Mouse (Mus musculus): ENCODE measurements at regions not wholly inside any gene's neighbourhood (a gene's known extent, or its start where the extent isn't known, plus 50 kb on each side); places are given as distances from the start of the nearest gene placed in this dataset.
"Not testable (repeated sequence)": the region's sequence is repeated elsewhere in the genome, so short reads cannot be mapped to it uniquely, and the experiment has no call there.

DNA sequence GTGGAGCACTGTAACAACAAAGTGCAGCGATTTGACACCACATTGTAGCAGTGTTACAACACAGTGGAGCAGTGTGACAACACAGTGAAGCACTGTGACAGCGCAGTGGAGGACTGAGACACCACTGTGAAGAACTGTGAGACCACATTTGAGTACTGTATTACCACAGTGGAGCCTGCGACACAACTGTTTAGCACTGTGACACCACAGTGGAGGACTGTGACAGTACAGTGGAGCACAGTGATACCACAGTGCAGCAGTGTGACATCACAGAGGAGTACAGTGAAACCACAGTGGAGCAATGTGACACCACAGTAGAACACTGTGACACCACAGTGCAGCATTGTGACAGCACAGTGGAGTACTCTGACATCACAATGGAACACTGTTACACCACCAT lies 102.5 kb upstream of the Vmn1r2 start:
- WGBS: 37% methylated on average over 3 of the region's 3 CpGs

DNA sequence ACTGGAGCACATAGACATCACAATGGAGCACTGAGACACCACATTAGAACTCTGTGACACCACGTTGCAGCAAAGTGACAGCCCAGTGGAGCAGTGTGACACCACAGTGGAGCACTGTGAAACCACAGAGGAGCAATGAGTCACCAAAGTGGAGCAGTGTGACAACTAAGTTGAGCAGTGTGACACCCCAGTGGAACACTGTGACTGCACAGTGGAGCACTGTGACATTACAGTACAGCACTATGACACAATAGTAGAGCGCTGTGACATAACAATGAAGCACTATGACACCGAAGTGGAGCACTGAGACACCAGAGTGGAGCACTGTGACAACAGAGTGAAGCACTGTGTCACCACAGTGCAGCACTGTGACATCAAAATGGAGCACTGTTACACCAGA lies 101.8 kb upstream of the Vmn1r2 start:
- not testable (repeated sequence) for ATAC-seq (replicated peaks); H3K9ac ChIP-seq (replicated peaks); H3K4me1 ChIP-seq; H3K4me3 ChIP-seq; H3K4me2 ChIP-seq (replicated peaks); H3K36me3 ChIP-seq; H3K27ac ChIP-seq (replicated peaks); H3K27me3 ChIP-seq
- WGBS: 73% methylated on average over 3 of the region's 3 CpGs
- H3K9me3 ChIP-seq: peaks cover 68% of the 10 kb centered on the region

More for the DNA sequence above, 102.5 kb upstream of the Vmn1r2 start:
- peaks cover 68% of the 10 kb centered on the region for H3K9me3 ChIP-seq
- H3K27ac ChIP-seq (replicated peaks): no peak overlapping the region
- no peak overlapping the region for H3K9ac ChIP-seq (replicated peaks)
- no peak overlapping the region for H3K4me3 ChIP-seq
- no peaks in the 10 kb centered on the region for H3K4me1 ChIP-seq
- no peak for ATAC-seq (replicated peaks)
- H3K36me3 ChIP-seq: no peaks in the 10 kb centered on the region
- H3K27me3 ChIP-seq: no peaks in the 10 kb centered on the region
- H3K4me2 ChIP-seq (replicated peaks): no peak overlapping the region

DNA sequence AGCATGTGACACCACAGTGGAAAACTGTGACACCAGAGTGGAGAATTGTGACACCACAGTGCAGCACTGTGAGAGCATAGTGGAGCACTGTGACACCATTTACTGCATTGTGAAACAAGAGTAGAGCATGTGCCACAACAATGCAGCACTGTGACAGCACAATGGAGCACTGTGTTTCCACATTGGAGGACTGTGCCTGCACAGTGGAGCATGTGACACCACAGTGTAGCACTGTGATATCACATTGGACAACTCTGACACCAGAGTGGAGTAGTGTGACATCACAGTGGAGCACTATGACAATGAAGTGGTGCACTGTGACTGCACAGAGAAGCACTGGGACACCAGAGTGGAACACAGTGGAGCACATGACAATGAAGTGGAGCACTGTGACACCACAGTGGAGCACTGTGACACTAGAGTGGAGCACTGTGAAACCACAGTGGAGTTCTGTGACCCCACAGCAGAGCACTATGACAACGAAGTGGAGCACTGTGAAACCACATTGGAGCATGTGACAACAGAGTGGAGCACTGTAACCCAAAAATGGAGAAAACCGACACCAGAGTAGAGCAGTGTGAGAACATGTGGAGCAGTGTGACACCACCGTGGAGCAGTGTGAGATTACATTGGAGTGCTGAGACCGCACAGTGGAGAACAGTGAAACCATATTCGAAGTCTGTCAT lies 100.9 kb upstream of the Vmn1r2 start:
- no peak overlapping the region for H3K27ac ChIP-seq (replicated peaks)
- no peak for ATAC-seq (replicated peaks)
- no peaks in the 10 kb centered on the region for H3K4me1 ChIP-seq
- H3K9ac ChIP-seq (replicated peaks): no peak overlapping the region
- H3K9me3 ChIP-seq: peaks cover 74% of the 10 kb centered on the region
- no peak overlapping the region for H3K4me3 ChIP-seq
- WGBS: 78% methylated on average over 5 of the region's 5 CpGs
- no peaks in the 10 kb centered on the region for H3K36me3 ChIP-seq
- H3K27me3 ChIP-seq: no peaks in the 10 kb centered on the region
- no peak overlapping the region for H3K4me2 ChIP-seq (replicated peaks)

DNA sequence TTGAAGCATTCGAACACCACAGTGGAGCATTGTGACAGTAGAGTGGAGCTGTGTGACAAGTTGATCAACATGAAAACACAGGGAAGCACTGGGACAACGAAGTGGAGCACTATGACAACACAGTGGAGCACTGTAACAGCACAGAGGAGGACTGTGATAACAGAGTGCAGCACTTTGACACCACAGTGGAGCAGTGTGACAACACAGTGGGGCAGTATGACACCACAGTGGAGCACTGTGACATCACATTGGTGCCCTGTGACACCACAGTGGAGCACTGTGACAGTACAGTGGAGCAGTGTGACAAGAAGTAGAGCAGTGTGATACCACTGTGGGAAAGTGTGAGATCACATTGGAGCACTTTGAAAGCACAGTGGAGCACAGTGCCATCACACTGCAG lies 99.9 kb upstream of the Vmn1r2 start:
- Histone ChIP-seq H3K9me3 (peaks cover 80% of the 10 kb centered on the region), H3K4me2 (replicated peaks) (no peak overlapping the region), H3K27ac (replicated peaks) (no peak overlapping the region), H3K4me3 (no peak overlapping the region), H3K9ac (replicated peaks) (no peak overlapping the region), H3K36me3 (no peaks in the 10 kb centered on the region), H3K4me1 (no peaks in the 10 kb centered on the region), H3K27me3 (no peaks in the 10 kb centered on the region)
- peak; percentile 12 for ATAC-seq (replicated peaks)
- WGBS: 54% methylated on average over 2 of the region's 2 CpGs

DNA sequence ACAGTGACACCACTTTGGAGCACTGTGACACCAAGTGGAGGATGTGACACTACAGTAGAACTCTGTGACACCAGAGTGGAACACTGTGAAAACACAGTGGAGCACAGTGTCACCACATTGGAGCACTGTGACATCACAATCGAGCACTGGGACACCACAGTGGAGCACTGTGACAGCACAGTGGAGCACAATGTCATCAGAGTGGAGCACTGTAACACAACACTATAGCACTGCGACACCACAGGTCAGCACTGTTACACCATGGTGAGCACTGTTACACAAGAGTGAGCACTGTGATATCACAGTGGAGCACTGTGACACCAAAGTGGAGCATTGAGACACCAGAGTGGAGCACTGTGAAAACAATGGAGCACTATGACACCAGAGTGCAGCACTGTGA lies 99.5 kb upstream of the Vmn1r2 start:
- H3K9ac ChIP-seq (replicated peaks): no peak overlapping the region
- no peak overlapping the region for H3K4me3 ChIP-seq
- H3K4me1 ChIP-seq: no peaks in the 10 kb centered on the region
- no peaks in the 10 kb centered on the region for H3K36me3 ChIP-seq
- H3K27me3 ChIP-seq: no peaks in the 10 kb centered on the region
- no peak overlapping the region for H3K27ac ChIP-seq (replicated peaks)
- no peak overlapping the region for H3K4me2 ChIP-seq (replicated peaks)
- 33% methylated on average over 2 of the region's 2 CpGs for WGBS
- ATAC-seq (replicated peaks): peak; percentile 59
- H3K9me3 ChIP-seq: peaks cover 80% of the 10 kb centered on the region

DNA sequence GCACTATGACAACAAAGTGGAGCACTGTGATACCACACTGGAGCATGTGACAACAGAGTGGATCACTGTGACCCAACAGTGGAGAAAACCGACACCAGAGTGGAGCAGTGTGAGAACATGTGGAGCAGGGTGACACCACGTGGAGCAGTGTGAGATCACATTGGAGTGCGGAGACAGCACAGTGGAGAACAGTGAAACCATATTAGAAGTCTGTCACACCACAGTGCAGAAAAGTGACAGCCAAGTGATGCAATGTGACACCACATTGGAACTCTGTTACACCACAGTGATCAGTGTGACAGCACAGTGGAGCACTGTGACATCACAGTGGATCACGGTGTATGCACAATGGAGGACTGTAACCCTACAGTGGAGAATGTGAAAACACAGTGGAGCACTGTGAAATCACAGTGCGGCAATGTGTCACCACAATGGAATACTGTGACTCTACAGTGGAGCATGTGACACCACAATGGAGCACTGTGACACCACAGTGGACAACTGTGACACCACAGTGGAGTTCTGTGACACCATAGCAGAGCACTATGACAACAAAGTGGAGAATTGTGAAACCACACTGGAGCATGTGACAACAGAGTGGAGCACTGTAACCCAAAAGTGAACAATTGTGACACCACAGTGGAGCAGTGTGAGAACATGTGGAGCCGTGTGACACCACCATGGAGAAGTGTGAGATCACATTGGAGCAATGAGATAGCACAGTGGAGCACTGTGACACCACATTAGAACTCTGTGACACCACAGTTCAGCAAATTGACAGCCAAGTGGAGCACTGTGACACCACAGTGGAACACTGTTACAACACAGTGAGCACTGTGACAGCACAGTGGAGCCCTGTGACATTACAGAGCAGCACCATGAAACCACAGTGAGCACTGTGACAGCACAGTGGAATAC lies 98.6 kb upstream of the Vmn1r2 start:
- Histone ChIP-seq H3K36me3 (no peaks in the 10 kb centered on the region), H3K9ac (replicated peaks) (no peak overlapping the region), H3K4me1 (no peaks in the 10 kb centered on the region), H3K9me3 (peaks cover 75% of the 10 kb centered on the region), H3K27me3 (no peaks in the 10 kb centered on the region), H3K4me3 (no peak overlapping the region), H3K27ac (replicated peaks) (no peak overlapping the region), H3K4me2 (replicated peaks) (no peak overlapping the region)
- ATAC-seq (replicated peaks): 0 out of 2 replicates have a peak, but pooled peaks have one; percentile 18
- WGBS: 82% methylated on average over 6 of the region's 6 CpGs

DNA sequence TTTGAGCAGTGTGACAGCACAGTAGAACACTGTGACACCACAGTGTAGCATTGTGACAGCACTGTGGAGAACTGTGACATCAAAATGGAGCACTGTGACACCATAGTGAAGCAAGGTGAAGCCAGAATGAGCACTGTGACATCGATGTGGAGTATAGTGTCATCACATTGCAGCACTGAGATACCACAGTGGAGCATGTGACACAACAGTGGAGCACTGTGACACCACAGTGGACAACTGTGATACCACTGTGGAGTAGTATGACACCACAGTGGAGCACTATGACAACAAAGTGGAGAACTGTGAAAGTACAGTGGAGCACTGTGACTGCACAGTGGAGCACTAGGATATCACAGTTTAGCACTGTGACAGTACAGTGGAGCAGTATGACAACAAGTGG lies 97.8 kb upstream of the Vmn1r2 start:
- H3K27ac ChIP-seq (replicated peaks): no peak overlapping the region
- no peaks in the 10 kb centered on the region for H3K27me3 ChIP-seq
- H3K4me3 ChIP-seq: no peak overlapping the region
- peaks cover 67% of the 10 kb centered on the region for H3K9me3 ChIP-seq
- H3K4me1 ChIP-seq: no peaks in the 10 kb centered on the region
- no peaks in the 10 kb centered on the region for H3K36me3 ChIP-seq
- H3K9ac ChIP-seq (replicated peaks): no peak overlapping the region
- ATAC-seq (replicated peaks): peak; percentile 49; the same call in 1 of the 2 replicates
- no peak overlapping the region for H3K4me2 ChIP-seq (replicated peaks)
- WGBS: 51% methylated on average over 1 of the region's 1 CpGs

DNA sequence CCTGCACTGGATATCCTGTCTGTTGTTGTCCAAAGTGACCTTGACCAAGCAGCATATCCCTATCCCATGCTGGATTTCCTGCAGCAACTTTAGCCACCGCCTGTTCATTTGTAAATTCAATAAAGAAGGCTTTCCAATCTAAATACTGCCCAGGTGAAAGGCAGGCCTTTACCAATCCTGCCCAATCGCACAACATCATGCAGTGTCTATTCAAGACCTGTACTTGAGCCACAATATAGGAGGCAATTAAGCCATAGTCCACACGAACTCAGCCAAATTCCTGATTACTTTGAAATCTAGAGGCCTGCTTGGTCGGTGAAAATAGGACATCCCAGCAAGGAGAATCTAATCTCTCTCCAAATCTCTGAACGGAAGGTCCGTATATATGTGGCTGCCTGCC lies 95.8 kb upstream of the Vmn1r2 start:
- peaks cover 57% of the 10 kb centered on the region for H3K9me3 ChIP-seq
- not testable (repeated sequence) for ATAC-seq (replicated peaks)
- 71% methylated on average over 6 of the region's 6 CpGs for WGBS

DNA sequence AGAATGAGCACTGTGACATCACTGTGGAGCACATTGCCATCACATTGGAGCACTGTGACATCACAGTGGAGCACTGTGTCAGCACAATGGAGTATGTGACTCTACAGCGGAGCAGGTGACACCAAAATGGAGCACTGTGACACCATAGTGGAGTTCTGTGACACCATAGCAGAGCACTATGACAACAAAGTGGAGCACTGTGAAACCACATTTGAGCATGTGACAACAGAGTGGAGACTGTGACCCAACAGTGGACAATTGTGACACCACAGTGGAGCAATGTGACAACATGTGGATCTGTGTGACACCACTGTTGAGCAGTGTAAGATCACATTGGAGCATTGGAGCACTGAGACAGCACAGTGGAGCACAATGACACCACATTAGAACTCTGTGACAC lies 87.2 kb upstream of the Vmn1r2 start:
- ATAC-seq (replicated peaks): no peak
- Histone ChIP-seq H3K9me3 (peaks cover 59% of the 10 kb centered on the region), H3K4me2 (replicated peaks) (no peak overlapping the region), H3K27ac (replicated peaks) (no peak overlapping the region), H3K4me1 (no peaks in the 10 kb centered on the region), H3K4me3 (no peak overlapping the region), H3K36me3 (no peaks in the 10 kb centered on the region), H3K9ac (replicated peaks) (no peak overlapping the region), H3K27me3 (no peaks in the 10 kb centered on the region)
- WGBS: 91% methylated on average over 1 of the region's 1 CpGs

More for the DNA sequence above, 95.8 kb upstream of the Vmn1r2 start:
- not testable (repeated sequence) for H3K27me3 ChIP-seq; H3K9ac ChIP-seq (replicated peaks); H3K4me2 ChIP-seq (replicated peaks); H3K27ac ChIP-seq (replicated peaks); H3K4me1 ChIP-seq; H3K36me3 ChIP-seq; H3K4me3 ChIP-seq

DNA sequence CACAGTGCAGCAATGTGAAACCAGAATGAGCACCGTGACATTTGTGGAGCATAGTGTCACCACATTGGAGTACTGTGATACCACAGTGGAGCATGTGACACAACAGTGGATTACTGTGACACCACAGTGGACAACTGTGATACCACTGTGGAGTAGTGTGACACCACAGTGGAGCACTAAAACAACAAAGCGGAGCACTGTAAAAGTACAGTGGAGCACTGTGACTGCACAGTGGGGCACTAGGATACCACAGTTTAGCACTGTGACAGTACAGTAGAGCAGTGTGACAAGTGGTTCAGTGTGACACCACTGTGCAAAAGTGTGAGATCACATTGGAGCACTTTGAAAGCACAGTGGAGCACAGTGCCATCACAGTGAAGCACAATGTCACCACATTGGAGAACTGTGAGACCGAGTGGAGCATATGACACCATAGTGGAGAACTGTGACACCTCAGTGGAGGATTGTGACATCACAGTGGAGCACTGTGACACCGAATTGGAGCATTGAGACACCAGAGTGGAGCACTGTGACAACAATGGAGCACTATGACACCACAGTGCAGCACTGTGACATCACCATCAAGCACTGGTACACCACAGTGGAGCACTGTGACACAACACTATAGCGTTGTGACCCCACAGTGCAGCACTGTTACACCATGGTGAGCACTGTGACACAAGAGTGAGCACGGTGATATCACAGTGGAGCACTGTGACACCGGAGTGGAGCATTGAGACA lies 86.6 kb upstream of the Vmn1r2 start:
- H3K4me2 ChIP-seq (replicated peaks): no peak overlapping the region
- H3K27me3 ChIP-seq: no peaks in the 10 kb centered on the region
- H3K36me3 ChIP-seq: no peaks in the 10 kb centered on the region
- peak; percentile 21; the same call in 1 of the 2 replicates for ATAC-seq (replicated peaks)
- no peaks in the 10 kb centered on the region for H3K4me1 ChIP-seq
- H3K4me3 ChIP-seq: no peak overlapping the region
- no peak overlapping the region for H3K9ac ChIP-seq (replicated peaks)
- peaks cover 59% of the 10 kb centered on the region for H3K9me3 ChIP-seq
- no peak overlapping the region for H3K27ac ChIP-seq (replicated peaks)
- WGBS: 60% methylated on average over 7 of the region's 7 CpGs

DNA sequence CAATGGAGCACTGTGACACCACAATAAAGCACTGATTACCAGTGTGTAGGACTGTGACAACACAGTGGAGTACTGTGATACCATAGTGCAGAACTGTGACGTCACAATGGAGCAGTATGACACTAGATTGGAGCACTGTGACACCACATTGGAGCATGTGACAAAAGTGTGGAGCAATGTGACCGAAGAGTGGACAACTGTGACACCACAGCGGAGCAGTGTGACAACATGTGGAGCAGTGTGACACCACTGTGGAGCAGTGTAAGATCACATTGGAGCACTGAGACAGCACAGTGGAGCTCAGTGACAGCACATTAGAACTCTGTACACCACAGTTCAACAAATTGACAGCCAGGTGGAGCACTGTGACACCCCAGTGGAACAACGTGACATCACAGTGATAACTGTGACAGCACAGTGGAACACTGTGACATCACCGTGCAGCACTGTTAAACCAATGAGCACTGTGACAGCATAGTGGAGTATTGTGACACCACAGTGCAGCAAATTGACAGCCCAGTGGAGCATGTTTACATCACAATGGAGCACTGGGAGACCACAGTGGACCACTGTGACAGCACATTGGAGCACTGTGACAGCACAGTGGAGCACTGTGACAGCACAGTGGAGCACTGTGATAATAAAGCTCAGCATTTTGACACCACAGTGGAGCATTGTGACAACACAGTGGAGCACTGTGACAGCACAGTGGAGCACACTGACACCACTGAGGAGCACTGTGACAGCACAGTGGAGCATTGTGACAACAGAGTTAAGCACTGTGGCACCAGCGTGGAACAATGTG lies 85.8 kb upstream of the Vmn1r2 start:
- Histone ChIP-seq H3K4me2 (replicated peaks) (no peak overlapping the region), H3K4me1 (no peaks in the 10 kb centered on the region), H3K27me3 (no peaks in the 10 kb centered on the region), H3K9ac (replicated peaks) (no peak overlapping the region), H3K27ac (replicated peaks) (no peak overlapping the region), H3K9me3 (peaks cover 63% of the 10 kb centered on the region), H3K4me3 (no peak overlapping the region), H3K36me3 (no peaks in the 10 kb centered on the region)
- 58% methylated on average over 6 of the region's 6 CpGs for WGBS
- ATAC-seq (replicated peaks): peak; percentile 35
